Mouse (Mus musculus) heart, adult 2 months (tissue): ENCODE data around the gene Gm20388. TPM values are rescaled to one million over a fixed set of nuclear protein-coding genes. Genes with fewer than 3 reads are reported as not detected.

ENCODE experiments used
- DNase-seq, 2 experiments: peaks; one replicate each; pipeline ENCODE4 v3.0.0; 2021
- H3K27ac ChIP-seq: fragments of 200-600 bp; 2 replicates; pipeline ENCODE4 v1.8.1; 2022
- H3K27me3 ChIP-seq: fragments of 200-500 bp; 2 replicates; pipeline ENCODE4 v1.6.1; 2012; ENCODE audit warnings: mild to moderate bottlenecking, low read length, inconsistent platforms, mixed read lengths; ENCODE audit not compliant: control insufficient read depth, insufficient read depth
- H3K36me3 ChIP-seq: fragments of 200-500 bp; 2 replicates; pipeline ENCODE4 v1.6.1; 2012; ENCODE audit warnings: low read length, inconsistent platforms; ENCODE audit not compliant: control insufficient read depth, insufficient read depth
- H3K4me1 ChIP-seq: fragments of 200-500 bp; 2 replicates; pipeline ENCODE4 v1.6.1; 2011; ENCODE audit warnings: low read length; ENCODE audit not compliant: control insufficient read depth, insufficient read depth
- H3K4me3 ChIP-seq: fragments of 200-600 bp; 2 replicates; pipeline ENCODE4 v1.8.1; 2022
- H3K79me2 ChIP-seq: fragments of 200-500 bp; replicated peaks from 2 replicates; pipeline ENCODE4 v1.6.1; 2012; ENCODE audit warnings: mild to moderate bottlenecking, inconsistent platforms, low read length, moderate library complexity, mixed read lengths; ENCODE audit not compliant: control insufficient read depth, insufficient read depth
- H3K9ac ChIP-seq: fragments of 200-500 bp; 2 replicates; pipeline ENCODE4 v1.6.1; 2012; ENCODE audit warnings: low read depth, mild to moderate bottlenecking, control low read depth, inconsistent platforms, low read length, mixed read lengths
- CTCF ChIP-seq: fragments of 200-600 bp; IDR thresholded peaks from 2 replicates; pipeline ENCODE4 v1.8.1; 2022; ENCODE audit warnings: antibody characterized with exemption, mild to moderate bottlenecking, moderate library complexity
- EP300 ChIP-seq: fragments of 200-500 bp; IDR thresholded peaks from 2 replicates; pipeline ENCODE4 v1.6.1; 2011; ENCODE audit warnings: low read depth, low read length, control low read depth; ENCODE audit not compliant: insufficient read depth
- POLR2A ChIP-seq: fragments of 200-500 bp; IDR thresholded peaks from 2 replicates; pipeline ENCODE4 v1.6.1; 2011; ENCODE audit warnings: mild to moderate bottlenecking, low read depth, low read length, control low read depth; ENCODE audit not compliant: insufficient read depth
- WGBS: fragments of 180-500 bp; shearing (Covaris S2); methylation state at CpG from one replicate; pipeline ENCODE4 v1.1.7; 2018; 5-methylcytosine and 5-hydroxymethylcytosine counted together
- intact Hi-C: fragments of 180-260 bp; cut with DNase I; formaldehyde crosslinking; loops from one replicate; pipeline ENCODE4 v1.15.1; 2025
- polyA plus RNA-seq: library from polyadenylated mRNA; depleted of rRNA; stranded (reverse); fragments of >200 nt; gene quantifications from 2 replicates; pipeline ENCODE4 v1.2.3, GENCODE M21; 2012
- total RNA-seq, 2 experiments: library from RNA; stranded (reverse); gene quantifications; 2 replicates each; pipeline ENCODE4 v1.2.3; 2021

Gene Gm20388
- total and polyA plus RNA-seq, 3 experiments, result 1.8 to 32.3 TPM; not detected in 1

- intact Hi-C loops, result loop anchor here (5.0 kb wide), 1 partner anchor 35 kb away; no protein-coding TSS in a partner anchor
- Histone ChIP-seq H3K4me1 (peaks cover 45% of the 10 kb centered on the region), H3K36me3 (no peaks in the 10 kb centered on the region), H3K4me3 (peak overlapping the region; percentile 25), H3K79me2 (peaks cover 3% of the 10 kb centered on the region; the same call in 1 of the 2 replicates), H3K27ac (peak overlapping the region; percentile 78), H3K27me3 (no peaks in the 10 kb centered on the region), H3K9ac (peak overlapping the region; percentile 61)
- TF ChIP-seq EP300 (no peak), CTCF (no peak), POLR2A (no peak)
- DNase-seq, result no peak
- WGBS, result 38% methylated on average over 4 of the region's 4 CpGs
Observed at GRCm38 (mm10) chr8:120232398-120232797, 321.8 kb downstream of the Gm20388 start.

DNA sequence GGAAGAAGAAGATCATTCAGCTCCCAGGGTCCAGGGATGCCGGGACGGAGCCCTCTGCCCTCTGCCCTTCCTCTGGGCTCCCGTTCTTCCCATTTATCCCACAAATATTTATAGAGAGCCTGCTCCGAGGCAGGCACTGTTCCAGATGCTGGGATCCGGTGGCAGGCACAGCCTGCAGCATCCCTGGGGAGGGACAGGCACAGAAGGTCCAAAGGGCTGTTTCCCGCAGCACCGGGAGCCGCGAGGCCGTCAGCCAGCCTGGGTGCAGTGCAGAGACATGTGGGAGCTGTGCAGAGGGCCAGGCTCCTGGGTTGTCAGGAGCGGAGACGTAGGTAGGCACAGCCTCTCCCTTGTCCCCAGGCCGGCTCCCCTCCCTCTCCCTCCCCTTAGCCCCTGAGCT, 322.3 kb downstream of the Gm20388 start:
- TF ChIP-seq EP300 (no peak), POLR2A (no peak), CTCF (no peak)
- peak; percentile 45 to 53 for DNase-seq
- WGBS, result 18% methylated on average over 13 of the region's 13 CpGs
- peaks cover 4% of the 10 kb centered on the region; the same call in 1 of the 2 replicates for H3K79me2 ChIP-seq
- no peak overlapping the region; the same call in 1 of the 2 replicates for H3K27ac ChIP-seq
- H3K9ac ChIP-seq, result peak overlapping the region; percentile 61
- H3K4me3 ChIP-seq, result peak overlapping the region; percentile 25
- peaks cover 43% of the 10 kb centered on the region for H3K4me1 ChIP-seq
- no peaks in the 10 kb centered on the region for H3K27me3 ChIP-seq
- H3K36me3 ChIP-seq, result no peaks in the 10 kb centered on the region
- intact Hi-C loops, result loop anchor here (5.0 kb wide), 1 partner anchor 34 kb away; no protein-coding TSS in a partner anchor

- Histone ChIP-seq H3K4me1 (peaks cover 43% of the 10 kb centered on the region), H3K27ac (no peak overlapping the region), H3K4me3 (no peak overlapping the region; the same call in 1 of the 2 replicates), H3K27me3 (no peaks in the 10 kb centered on the region), H3K79me2 (peaks cover 6% of the 10 kb centered on the region; the same call in 1 of the 2 replicates), H3K36me3 (no peaks in the 10 kb centered on the region), H3K9ac (0 out of 2 replicates have a peak overlapping the region, but pooled peaks have one; percentile 6)
- intact Hi-C loops, result loop anchor here (5.0 kb wide), 1 partner anchor 33 kb away; no protein-coding TSS in a partner anchor
- WGBS, result 41% methylated on average over 12 of the region's 12 CpGs
- TF ChIP-seq POLR2A (no peak), EP300 (no peak), CTCF (no peak)
- peak; percentile 41 to 66 for DNase-seq
Observed at GRCm38 (mm10) chr8:120234457-120234856, 323.8 kb downstream of the Gm20388 start.

DNA sequence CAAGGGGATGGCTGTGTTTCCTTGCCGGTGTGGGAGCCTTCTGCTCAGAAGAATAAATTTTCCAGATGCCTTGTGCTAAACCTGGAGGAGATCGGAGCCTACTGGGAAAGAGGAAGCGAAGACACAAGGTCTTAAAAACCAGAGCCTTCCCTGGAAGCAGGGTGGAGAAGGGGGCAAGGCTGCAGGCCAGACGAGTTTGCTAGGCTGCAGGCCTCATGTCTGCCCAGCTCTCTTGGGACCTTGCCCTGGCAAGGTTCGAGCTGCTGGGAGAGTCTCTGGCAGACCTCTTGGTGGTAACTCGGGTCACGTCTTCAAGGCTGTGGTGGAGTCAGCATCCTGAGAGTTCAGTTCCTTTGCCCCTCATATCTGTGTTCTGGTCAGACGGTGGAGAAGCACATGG, 324.2 kb downstream of the Gm20388 start:
- Histone ChIP-seq H3K4me1 (peaks cover 41% of the 10 kb centered on the region), H3K27me3 (no peaks in the 10 kb centered on the region), H3K79me2 (peaks cover 4% of the 10 kb centered on the region; the same call in 1 of the 2 replicates), H3K4me3 (no peak overlapping the region; the same call in 1 of the 2 replicates), H3K36me3 (no peaks in the 10 kb centered on the region), H3K27ac (no peak overlapping the region), H3K9ac (0 out of 2 replicates have a peak overlapping the region, but pooled peaks have one; percentile 7)
- 0 out of 2 replicates have a peak, but pooled peaks have one; percentile 7 for TF ChIP-seq CTCF
- no peak for TF ChIP-seq POLR2A
- peak in 1 of 2 experiments; percentile 57 for DNase-seq
- intact Hi-C loops, result loop anchor here (5.0 kb wide), 1 partner anchor 32 kb away; no protein-coding TSS in a partner anchor
- 21% methylated on average over 8 of the region's 8 CpGs for WGBS

DNA sequence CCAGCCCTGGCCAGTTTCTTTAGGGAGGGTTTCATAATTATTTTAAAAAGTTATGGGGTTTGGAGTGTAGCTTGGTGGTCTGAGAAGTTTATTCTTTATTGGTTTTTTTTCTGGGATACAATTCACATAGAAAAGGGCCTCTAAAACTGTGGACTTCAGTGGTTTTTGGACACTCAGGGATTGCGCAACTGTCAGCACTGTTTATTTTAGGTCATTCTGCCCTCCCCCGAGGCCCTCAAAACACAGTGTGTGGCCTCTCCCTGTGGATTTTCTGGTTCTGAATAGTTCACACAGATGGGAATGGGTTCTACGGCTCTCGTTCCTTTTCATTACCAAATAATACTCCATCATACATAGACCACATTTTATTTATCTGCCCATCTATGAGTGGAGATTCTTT, 332.6 kb downstream of the Gm20388 start:
- intact Hi-C loops, result no loop called here
- Histone ChIP-seq H3K4me1 (no peaks in the 10 kb centered on the region; the same call in none of the 2 replicates), H3K4me3 (no peak overlapping the region), H3K79me2 (peaks cover 1% of the 10 kb centered on the region; the same call in 1 of the 2 replicates), H3K27me3 (no peaks in the 10 kb centered on the region), H3K36me3 (no peaks in the 10 kb centered on the region), H3K9ac (no peak overlapping the region), H3K27ac (no peak overlapping the region)
- peak in 1 of 2 experiments; percentile 51 for DNase-seq
- TF ChIP-seq EP300, result no peak
- no peak for TF ChIP-seq POLR2A
- no peak for TF ChIP-seq CTCF
- 67% methylated on average over 4 of the region's 4 CpGs for WGBS

DNA sequence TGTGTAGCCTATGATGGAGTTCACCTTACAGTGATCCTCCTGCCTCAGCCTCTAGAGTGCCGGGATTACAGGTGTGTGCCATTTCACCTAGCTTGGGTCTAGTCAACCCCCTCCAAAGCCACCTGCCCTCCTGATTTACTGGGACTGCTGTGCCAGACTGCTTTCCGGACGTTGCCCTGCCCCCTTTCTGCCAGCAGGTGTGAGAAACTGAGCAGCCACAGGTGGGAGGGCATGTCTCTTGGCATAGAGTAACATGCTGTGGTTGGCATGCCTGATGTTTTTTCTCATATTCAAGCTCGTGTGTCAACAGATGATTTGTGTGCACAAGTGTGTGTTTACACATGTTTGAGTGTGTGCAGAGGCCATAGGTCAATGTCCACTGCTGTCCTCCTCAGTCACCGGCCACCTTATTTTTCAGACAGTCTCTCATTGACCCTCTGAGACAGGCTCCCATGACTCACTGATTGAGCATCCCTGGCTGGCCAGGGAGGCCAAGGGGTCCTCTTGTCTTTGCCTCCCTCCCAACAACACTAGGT, 333.3 kb downstream of the Gm20388 start:
- Histone ChIP-seq H3K79me2 (peaks cover 1% of the 10 kb centered on the region; the same call in 1 of the 2 replicates), H3K9ac (no peak overlapping the region), H3K27ac (no peak overlapping the region), H3K4me3 (no peak overlapping the region), H3K27me3 (no peaks in the 10 kb centered on the region), H3K36me3 (no peaks in the 10 kb centered on the region), H3K4me1 (peaks cover 2% of the 10 kb centered on the region)
- WGBS, result 91% methylated on average over 5 of the region's 5 CpGs
- TF ChIP-seq CTCF, result no peak
- no peak for TF ChIP-seq EP300
- no peak for TF ChIP-seq POLR2A
- intact Hi-C loops, result no loop called here
- no peak for DNase-seq
